Mouse (Mus musculus): ENCODE measurements around the gene Adgrv1. TPM values are rescaled to one million over a fixed set of nuclear protein-coding genes. Genes with fewer than 3 reads are reported as not detected.

Adgrv1 gene
- polyA plus RNA-seq, 1 experiment from 2014 or later: 0.66 TPM

- H3K27me3 ChIP-seq (replicated peaks): no peaks in the 10 kb centered on the region
- ATAC-seq (ENCODE audit: extremely low read depth, insufficient number of reproducible peaks, low FRiP score, low TSS enrichment): no peak
- no peaks in the 10 kb centered on the region for H3K36me3 ChIP-seq
- 34% methylated on average over 1 of the region's 1 CpGs for WGBS
- no peaks in the 10 kb centered on the region for H3K4me1 ChIP-seq
- H3K4me2 ChIP-seq: no peak overlapping the region
- H3K9ac ChIP-seq: no peak overlapping the region
- H3K4me3 ChIP-seq: no peak overlapping the region
- no peaks in the 10 kb centered on the region for H3K9me3 ChIP-seq
- H3K27ac ChIP-seq (replicated peaks): no peak overlapping the region
Observed at GRCm38 (mm10) chr13:81358766-81359165, 274.2 kb downstream of the Adgrv1 start.

GRCm38 (mm10) chr13:81358365-81358764 is 274.6 kb downstream of the Adgrv1 start:
- no peak for ATAC-seq (ENCODE audit: extremely low read depth, insufficient number of reproducible peaks, low FRiP score, low TSS enrichment)
- H3K27ac ChIP-seq (replicated peaks): no peak overlapping the region

GRCm38 (mm10) chr13:81357215-81357614 is 275.7 kb downstream of the Adgrv1 start:
- no peak overlapping the region for H3K27ac ChIP-seq (replicated peaks)
- H3K4me1 ChIP-seq: 0 out of 2 replicates have a peak, but pooled peaks cover 2% of the 10 kb centered on the region
- no peaks in the 10 kb centered on the region for H3K36me3 ChIP-seq
- H3K4me2 ChIP-seq: no peak overlapping the region
- no peaks in the 10 kb centered on the region for H3K27me3 ChIP-seq (replicated peaks)
- ATAC-seq (ENCODE audit: extremely low read depth, insufficient number of reproducible peaks, low FRiP score, low TSS enrichment): no peak
- 83% methylated on average over 3 of the region's 3 CpGs for WGBS
- H3K4me3 ChIP-seq: no peak overlapping the region
- H3K9me3 ChIP-seq: no peaks in the 10 kb centered on the region
- H3K9ac ChIP-seq: no peak overlapping the region

More at GRCm38 (mm10) chr13:81358365-81358764, 274.6 kb downstream of the Adgrv1 start:
- Histone ChIP-seq H3K4me1 (no peaks in the 10 kb centered on the region), H3K4me2 (no peak overlapping the region), H3K4me3 (no peak overlapping the region), H3K27me3 (replicated peaks) (no peaks in the 10 kb centered on the region), H3K36me3 (no peaks in the 10 kb centered on the region), H3K9ac (no peak overlapping the region), H3K9me3 (no peaks in the 10 kb centered on the region)
- WGBS: 72% methylated on average over 4 of the region's 4 CpGs

- ATAC-seq (ENCODE audit: extremely low read depth, insufficient number of reproducible peaks, low FRiP score, low TSS enrichment): no peak
- peaks cover 13% of the 10 kb centered on the region for H3K4me1 ChIP-seq
- no peaks in the 10 kb centered on the region for H3K9me3 ChIP-seq
- no peak overlapping the region for H3K4me3 ChIP-seq
- no peaks in the 10 kb centered on the region for H3K27me3 ChIP-seq (replicated peaks)
- H3K9ac ChIP-seq: no peak overlapping the region
- 84% methylated on average over 5 of the region's 5 CpGs for WGBS
- H3K4me2 ChIP-seq: no peak overlapping the region
- no peaks in the 10 kb centered on the region for H3K36me3 ChIP-seq
- no peak overlapping the region for H3K27ac ChIP-seq (replicated peaks)
Observed at GRCm38 (mm10) chr13:81354587-81354986, 278.4 kb downstream of the Adgrv1 start.

- no peaks in the 10 kb centered on the region for H3K36me3 ChIP-seq
- peak overlapping the region; percentile 58; the same call in 1 of the 2 replicates for H3K4me2 ChIP-seq
- no peaks in the 10 kb centered on the region for H3K27me3 ChIP-seq (replicated peaks)
- H3K4me3 ChIP-seq: no peak overlapping the region
- ATAC-seq (ENCODE audit: extremely low read depth, insufficient number of reproducible peaks, low FRiP score, low TSS enrichment): no peak
- H3K27ac ChIP-seq (replicated peaks): peak overlapping the region; percentile 80
- peaks cover 13% of the 10 kb centered on the region for H3K4me1 ChIP-seq
- no peaks in the 10 kb centered on the region for H3K9me3 ChIP-seq
- WGBS: 69% methylated on average over 11 of the region's 11 CpGs
- H3K9ac ChIP-seq: no peak overlapping the region
Observed at GRCm38 (mm10) chr13:81352296-81352695, 280.7 kb downstream of the Adgrv1 start.

- WGBS: 28% methylated on average over 14 of the region's 14 CpGs
- no peaks in the 10 kb centered on the region for H3K9me3 ChIP-seq
- H3K4me3 ChIP-seq: peak overlapping the region; percentile 32
- peak overlapping the region; percentile 58 for H3K4me2 ChIP-seq
- no peaks in the 10 kb centered on the region for H3K27me3 ChIP-seq (replicated peaks)
- peak; percentile 70 for ATAC-seq (ENCODE audit: extremely low read depth, insufficient number of reproducible peaks, low FRiP score, low TSS enrichment)
- peak overlapping the region; percentile 45 for H3K9ac ChIP-seq
- H3K36me3 ChIP-seq: no peaks in the 10 kb centered on the region
- peaks cover 13% of the 10 kb centered on the region for H3K4me1 ChIP-seq
- peak overlapping the region; percentile 80 for H3K27ac ChIP-seq (replicated peaks)
Observed at GRCm38 (mm10) chr13:81351462-81352155, 281.3 kb downstream of the Adgrv1 start.

GRCm38 (mm10) chr13:81347261-81347980 is 285.5 kb downstream of the Adgrv1 start:
- 81% methylated on average over 15 of the region's 15 CpGs for WGBS
- H3K4me1 ChIP-seq: peaks cover 13% of the 10 kb centered on the region
- ATAC-seq (ENCODE audit: extremely low read depth, insufficient number of reproducible peaks, low FRiP score, low TSS enrichment): no peak
- H3K4me2 ChIP-seq: no peak overlapping the region
- H3K27ac ChIP-seq (replicated peaks): no peak overlapping the region
- no peaks in the 10 kb centered on the region for H3K36me3 ChIP-seq
- H3K27me3 ChIP-seq (replicated peaks): no peaks in the 10 kb centered on the region
- no peak overlapping the region for H3K9ac ChIP-seq
- no peak overlapping the region for H3K4me3 ChIP-seq
- peaks cover 10% of the 10 kb centered on the region for H3K9me3 ChIP-seq

- H3K36me3 ChIP-seq: no peaks in the 10 kb centered on the region
Observed at GRCm38 (mm10) chr13:81342987-81343596, 289.9 kb downstream of the Adgrv1 start.

GRCm38 (mm10) chr13:81335241-81335640 is 297.7 kb downstream of the Adgrv1 start:
- WGBS: 77% methylated on average over 1 of the region's 1 CpGs
- Histone ChIP-seq H3K4me2 (no peak overlapping the region), H3K4me1 (peaks cover 8% of the 10 kb centered on the region; the same call in 1 of the 2 replicates), H3K4me3 (no peak overlapping the region), H3K27me3 (replicated peaks) (no peaks in the 10 kb centered on the region), H3K27ac (replicated peaks) (no peak overlapping the region), H3K9ac (no peak overlapping the region), H3K36me3 (no peaks in the 10 kb centered on the region), H3K9me3 (no peaks in the 10 kb centered on the region)
- ATAC-seq (ENCODE audit: extremely low read depth, insufficient number of reproducible peaks, low FRiP score, low TSS enrichment): no peak

More at GRCm38 (mm10) chr13:81342987-81343596, 289.9 kb downstream of the Adgrv1 start:
- no peak overlapping the region for H3K27ac ChIP-seq (replicated peaks)
- no peak overlapping the region for H3K4me3 ChIP-seq
- ATAC-seq (ENCODE audit: extremely low read depth, insufficient number of reproducible peaks, low FRiP score, low TSS enrichment): no peak
- peaks cover 10% of the 10 kb centered on the region for H3K9me3 ChIP-seq
- 70% methylated on average over 2 of the region's 2 CpGs for WGBS
- no peaks in the 10 kb centered on the region for H3K27me3 ChIP-seq (replicated peaks)
- no peak overlapping the region for H3K9ac ChIP-seq
- H3K4me1 ChIP-seq: no peaks in the 10 kb centered on the region
- H3K4me2 ChIP-seq: no peak overlapping the region

- H3K9ac ChIP-seq: no peak overlapping the region
- WGBS: 27% methylated on average over 3 of the region's 3 CpGs
- H3K36me3 ChIP-seq: no peaks in the 10 kb centered on the region
- peak overlapping the region; percentile 45 for H3K27ac ChIP-seq (replicated peaks)
- no peaks in the 10 kb centered on the region for H3K9me3 ChIP-seq
- no peak overlapping the region for H3K4me2 ChIP-seq
- no peaks in the 10 kb centered on the region for H3K27me3 ChIP-seq (replicated peaks)
- 0 out of 2 replicates have a peak, but pooled peaks have one; percentile 31 for ATAC-seq (ENCODE audit: extremely low read depth, insufficient number of reproducible peaks, low FRiP score, low TSS enrichment)
- H3K4me1 ChIP-seq: peaks cover 8% of the 10 kb centered on the region; the same call in 1 of the 2 replicates
- H3K4me3 ChIP-seq: no peak overlapping the region
Observed at GRCm38 (mm10) chr13:81332018-81332417, 300.9 kb downstream of the Adgrv1 start.

GRCm38 (mm10) chr13:81329762-81330161 is 303.2 kb downstream of the Adgrv1 start:
- H3K4me3 ChIP-seq: no peak overlapping the region
- 56% methylated on average over 5 of the region's 5 CpGs for WGBS
- no peak for ATAC-seq (ENCODE audit: extremely low read depth, insufficient number of reproducible peaks, low FRiP score, low TSS enrichment)

More at GRCm38 (mm10) chr13:81329762-81330161, 303.2 kb downstream of the Adgrv1 start:
- Histone ChIP-seq H3K9me3 (no peaks in the 10 kb centered on the region), H3K4me2 (no peak overlapping the region), H3K36me3 (no peaks in the 10 kb centered on the region), H3K27ac (replicated peaks) (no peak overlapping the region), H3K27me3 (replicated peaks) (no peaks in the 10 kb centered on the region), H3K4me1 (peaks cover 8% of the 10 kb centered on the region; the same call in 1 of the 2 replicates), H3K9ac (no peak overlapping the region)

All from heart, embryonic 13.5 days (tissue).